Mouse (Mus musculus) Patski (cell line): ENCODE data around the gene Dock8. TPM values are rescaled to one million over a fixed set of nuclear protein-coding genes. Genes with fewer than 3 reads are reported as not detected.

Experiments
- ATAC-seq: fragments of 100-300 bp; one replicate; pipeline ENCODE4 v1.8.0; 2021
- CTCF ChIA-PET: fragments of 350-600 bp; sonication (Branson Sonifier 250); formaldehyde crosslinking; loops from one replicate; lab custom pipeline; 2022; ENCODE audit warnings: inconsistent platforms; lab: Charles Lee
- POLR2A ChIA-PET: fragments of 350-600 bp; sonication (Branson Sonifier 250); formaldehyde crosslinking; loops from one replicate; lab custom pipeline; 2022; ENCODE audit warnings: antibody characterized with exemption, inconsistent platforms; lab: Charles Lee
- DNase-seq: peaks from one replicate; pipeline ENCODE4 v3.0.0-alpha.2; 2011; ENCODE audit warnings: low read depth, low spot score
- H3K27me3 ChIP-seq: fragments of 371-371 bp; one replicate; pipeline ENCODE4 v1.5.1; 2021
- CTCF ChIP-seq: fragments of 100-300 bp; IDR thresholded peaks from one replicate; pipeline ENCODE4 v1.5.1; 2021
- in situ Hi-C: fragments of 300-500 bp; cut with MboI; formaldehyde crosslinking; loops from 3 replicates; pipeline ENCODE4 v1.11.1; 2018; ENCODE audit warnings: low pct_unique_long_range_greater_than_20kb, mixed read lengths
- polyA plus RNA-seq: library from polyadenylated mRNA; unstranded; gene quantifications from one replicate; pipeline ENCODE4 v1.2.3, GENCODE M21; 2021

The Dock8 gene
- polyA plus RNA-seq, 1 experiment from 2014 or later, result 11.3 TPM

DNA sequence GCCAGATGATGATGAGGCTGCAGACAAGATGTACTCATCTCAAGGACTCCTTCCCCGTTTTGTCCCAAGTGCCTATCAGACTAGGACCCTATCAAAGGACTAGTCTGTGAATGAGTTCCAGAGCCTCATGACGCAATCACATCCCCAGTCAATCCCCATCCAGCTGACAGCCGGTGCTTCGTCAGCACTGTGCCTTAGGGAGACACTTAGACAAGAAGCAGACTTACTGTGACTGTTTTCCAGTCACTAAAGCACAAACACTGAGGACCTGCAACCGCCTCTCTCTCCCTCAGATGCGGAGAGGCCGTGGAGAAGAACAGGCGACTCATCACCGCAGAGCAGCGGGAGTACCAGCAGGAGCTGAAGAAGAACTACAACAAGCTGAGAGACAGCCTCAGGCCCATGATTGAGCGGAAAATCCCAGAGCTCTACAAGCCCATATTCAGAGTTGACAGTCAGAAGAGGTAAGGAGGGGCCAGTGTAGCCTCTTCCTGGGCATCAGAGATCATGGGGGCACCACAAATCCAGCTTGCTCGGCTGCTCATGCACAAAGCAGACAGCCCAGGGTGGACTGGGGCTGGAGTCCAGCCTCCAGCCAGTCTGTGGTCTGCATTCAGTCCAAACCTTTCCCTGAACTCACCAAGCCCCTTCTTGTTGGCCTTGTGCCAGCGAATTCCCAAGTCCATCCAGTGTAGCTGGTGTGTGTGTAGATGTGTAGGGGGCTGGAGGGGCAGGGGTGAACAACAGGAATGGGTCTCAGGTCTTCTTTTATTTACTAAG is 200.9 kb downstream of the Dock8 start:
- DNase-seq (peak; percentile 55), ATAC-seq (peak; percentile 47)
- ChIA-PET POLR2A (no interaction called here), CTCF (interaction anchor here (1.0 kb wide), 1 partner anchor 18 kb away, joined by 3 read pairs; no protein-coding TSS in a partner anchor)
- in situ Hi-C loops, result no loop called here
- no peaks in the 10 kb centered on the region for H3K27me3 ChIP-seq
- TF ChIP-seq CTCF, result no peak

DNA sequence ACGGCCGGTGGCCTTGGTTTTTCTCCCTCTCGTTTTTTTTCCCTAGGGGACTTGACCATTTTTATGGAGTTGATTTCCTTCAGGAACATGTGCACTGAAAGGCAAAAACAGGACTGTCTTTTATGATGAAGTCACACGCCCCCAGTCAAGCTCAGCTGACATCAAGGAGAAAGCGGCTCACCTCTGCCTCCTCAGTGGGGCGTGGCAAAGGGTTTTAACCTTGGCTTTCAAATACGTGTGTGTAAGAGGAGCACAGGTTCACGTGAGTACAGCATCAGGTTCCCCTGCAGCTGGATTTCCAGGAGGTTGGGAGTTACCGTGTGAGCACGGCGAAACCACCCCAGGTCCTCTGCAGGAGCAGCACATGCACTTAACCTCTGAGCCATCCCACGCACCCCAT is 203.7 kb downstream of the Dock8 start:
- CTCF ChIA-PET, result interaction anchor here (0.7 to 1.1 kb wide), 3 partner anchors 11 to 235 kb away, joined by 3 to 5 read pairs (median 3); no protein-coding TSS in a partner anchor
- no peaks in the 10 kb centered on the region for H3K27me3 ChIP-seq
- no peak for ATAC-seq
- POLR2A ChIA-PET, result interaction anchor here (0.6 kb wide), 1 partner anchor 96 kb away, joined by 8 read pairs; no protein-coding TSS in a partner anchor
- in situ Hi-C loops, result no loop called here
- no peak for TF ChIP-seq CTCF
- DNase-seq, result no peak

DNA sequence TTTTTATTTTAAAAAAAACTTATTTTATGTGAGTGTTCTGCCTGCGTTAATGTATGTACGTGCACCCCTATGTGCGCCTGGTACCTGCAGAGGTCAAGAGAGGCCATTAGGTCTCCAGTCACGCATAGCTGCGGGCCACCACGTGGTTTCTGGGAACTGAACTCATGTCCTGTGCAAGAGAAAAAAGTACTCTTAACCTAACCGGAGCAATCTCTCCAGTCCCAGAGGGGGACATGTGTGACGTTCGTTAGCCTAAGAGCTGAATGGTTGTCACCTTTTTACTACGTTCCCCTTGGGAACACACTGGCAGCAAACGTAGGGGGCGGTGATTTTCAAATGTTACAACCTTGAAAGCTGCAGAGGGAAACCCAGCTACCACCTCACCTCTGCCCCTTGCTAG is 207.6 kb downstream of the Dock8 start:
- H3K27me3 ChIP-seq, result no peaks in the 10 kb centered on the region
- no peak for DNase-seq
- TF ChIP-seq CTCF, result no peak
- no peak for ATAC-seq
- in situ Hi-C loops, result no loop called here
- ChIA-PET CTCF (interaction anchor here (1.4 kb wide), 1 partner anchor 16 kb away, joined by 3 read pairs; no protein-coding TSS in a partner anchor), POLR2A (interaction anchor here (0.5 to 0.9 kb wide), 2 partner anchors 9 to 29 kb away, joined by 3 read pairs; no protein-coding TSS in a partner anchor)

DNA sequence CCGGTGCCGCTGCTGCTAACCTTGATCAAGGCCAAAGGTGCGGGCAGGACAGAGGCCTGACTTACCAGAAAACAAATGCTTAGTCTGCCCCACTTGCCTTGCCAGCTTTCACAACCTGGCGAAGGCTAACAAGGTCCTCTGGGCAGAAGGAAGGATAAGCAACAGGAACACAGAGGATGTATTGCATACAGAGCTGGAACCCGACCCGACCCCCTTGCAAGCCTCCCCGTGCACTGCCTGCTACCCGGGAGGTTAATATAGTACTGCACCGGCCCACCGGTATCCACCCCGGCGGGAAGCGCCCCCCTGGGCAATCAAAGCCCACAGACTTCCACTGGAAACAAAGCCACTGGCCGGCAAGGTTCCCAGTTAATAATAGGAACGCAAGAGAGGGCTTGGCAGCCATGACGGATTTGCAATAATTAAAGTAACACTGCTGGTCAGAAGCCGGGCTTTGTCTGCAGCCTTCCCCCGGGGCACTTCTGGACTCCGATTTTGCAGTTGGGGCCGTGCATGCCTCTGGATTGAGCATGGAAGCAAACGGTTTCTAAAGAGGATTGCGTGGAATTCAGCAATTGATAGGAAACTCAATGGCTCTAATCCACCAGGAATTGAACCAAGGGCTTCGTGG is 208.5 kb downstream of the Dock8 start:
- CTCF ChIA-PET, result interaction anchor here (1.4 kb wide), 1 partner anchor 17 kb away, joined by 3 read pairs; no protein-coding TSS in a partner anchor
- no peak for TF ChIP-seq CTCF
- ATAC-seq, result no peak
- H3K27me3 ChIP-seq, result no peaks in the 10 kb centered on the region
- POLR2A ChIA-PET, result no interaction called here
- DNase-seq, result no peak
- in situ Hi-C loops, result no loop called here

DNA sequence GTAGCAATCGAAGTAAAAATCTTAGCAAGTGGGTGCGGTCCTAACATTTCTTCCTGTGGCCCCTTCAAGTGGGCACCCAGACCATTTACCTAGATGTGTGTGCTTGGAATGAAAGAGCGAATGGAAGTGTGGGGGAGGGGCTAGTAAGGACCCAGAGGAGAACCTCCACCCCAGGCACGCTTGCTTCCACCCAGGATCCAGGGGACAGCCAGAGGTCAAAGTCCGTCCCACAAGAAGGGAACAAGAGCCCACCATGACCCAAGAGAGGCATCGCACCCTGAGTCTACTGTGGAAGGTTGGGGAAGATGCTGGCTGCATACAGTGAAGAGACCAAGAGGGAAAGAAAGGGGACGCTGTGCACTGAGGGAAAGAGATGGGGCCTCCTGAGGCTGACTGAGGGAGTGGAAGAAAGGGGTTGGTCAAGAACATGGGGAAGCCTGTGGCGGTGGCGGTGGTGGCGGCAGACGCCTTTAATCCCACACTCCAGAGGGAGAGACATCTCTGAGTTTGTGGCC is 209.3 kb downstream of the Dock8 start:
- ChIA-PET CTCF (no interaction called here), POLR2A (no interaction called here)
- in situ Hi-C loops, result no loop called here
- no peak for ATAC-seq
- no peaks in the 10 kb centered on the region for H3K27me3 ChIP-seq
- TF ChIP-seq CTCF, result no peak
- no peak for DNase-seq

DNA sequence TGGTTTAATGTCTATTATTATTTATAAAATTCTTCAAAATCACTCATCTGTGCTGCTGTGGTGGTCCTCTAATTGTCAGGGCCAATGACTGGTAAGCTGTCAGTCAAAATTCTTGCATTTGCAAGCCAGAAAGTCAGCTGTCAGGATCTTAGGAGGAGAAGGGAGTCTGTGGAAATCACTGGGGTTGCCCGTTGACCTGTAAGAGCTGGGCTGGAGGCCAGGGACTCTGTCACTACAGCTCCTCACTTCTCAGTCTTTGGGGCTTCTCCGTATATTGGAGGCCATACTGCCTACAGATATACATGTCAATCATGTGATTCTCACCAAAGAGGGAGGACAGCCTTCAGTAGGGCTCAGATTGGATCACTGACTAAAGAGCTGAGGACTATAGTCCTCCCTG is 221.3 kb downstream of the Dock8 start:
- ATAC-seq (peak; percentile 40), DNase-seq (no peak)
- ChIA-PET POLR2A (no interaction called here), CTCF (interaction anchor here (1.2 kb wide), 1 partner anchor 10 kb away, joined by 3 read pairs; no protein-coding TSS in a partner anchor)
- no peaks in the 10 kb centered on the region for H3K27me3 ChIP-seq
- no peak for TF ChIP-seq CTCF
- in situ Hi-C loops, result no loop called here

DNA sequence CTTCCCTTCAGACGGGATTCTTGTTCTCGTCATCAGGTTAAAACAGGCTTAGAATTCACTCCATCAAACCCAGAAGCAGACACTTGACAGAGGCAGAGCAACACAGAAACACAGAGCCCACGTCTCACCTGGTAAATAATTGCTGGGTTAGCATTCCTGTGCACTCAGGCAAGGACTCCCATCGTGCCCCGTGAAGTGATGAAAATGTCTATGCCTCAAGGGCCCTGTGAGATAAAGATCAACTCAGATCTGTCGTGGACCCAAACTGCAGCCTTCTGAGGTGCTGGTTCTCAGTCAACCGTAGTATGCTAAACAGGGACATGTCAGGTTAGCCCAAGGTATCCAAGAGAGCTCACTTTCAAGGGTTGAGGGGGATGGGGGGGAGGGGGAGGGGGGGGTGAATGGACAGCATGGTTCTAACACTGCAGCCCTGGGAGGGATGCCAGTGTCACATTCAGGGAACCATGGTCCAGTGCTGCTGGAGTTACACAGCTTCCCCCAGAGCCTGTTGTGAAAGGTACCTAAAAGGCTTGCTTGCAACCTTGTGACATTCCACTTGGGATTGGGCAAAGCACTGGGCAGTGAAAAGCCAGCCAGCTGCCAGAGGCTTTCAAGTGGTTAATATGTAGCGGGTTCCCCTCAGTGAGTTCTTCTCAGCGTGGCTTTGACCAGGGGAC is 222.8 kb downstream of the Dock8 start:
- in situ Hi-C loops, result no loop called here
- CTCF ChIA-PET, result interaction anchor here (1.0 kb wide), 1 partner anchor 15 kb away, joined by 3 read pairs; the partner anchor contains the start of gene Kank1
- ATAC-seq (peak; percentile 92), DNase-seq (no peak)
- TF ChIP-seq CTCF, result no peak
- POLR2A ChIA-PET, result interaction anchor here (0.7 kb wide), 1 partner anchor 10 kb away, joined by 3 read pairs; no protein-coding TSS in a partner anchor
- H3K27me3 ChIP-seq, result no peaks in the 10 kb centered on the region

DNA sequence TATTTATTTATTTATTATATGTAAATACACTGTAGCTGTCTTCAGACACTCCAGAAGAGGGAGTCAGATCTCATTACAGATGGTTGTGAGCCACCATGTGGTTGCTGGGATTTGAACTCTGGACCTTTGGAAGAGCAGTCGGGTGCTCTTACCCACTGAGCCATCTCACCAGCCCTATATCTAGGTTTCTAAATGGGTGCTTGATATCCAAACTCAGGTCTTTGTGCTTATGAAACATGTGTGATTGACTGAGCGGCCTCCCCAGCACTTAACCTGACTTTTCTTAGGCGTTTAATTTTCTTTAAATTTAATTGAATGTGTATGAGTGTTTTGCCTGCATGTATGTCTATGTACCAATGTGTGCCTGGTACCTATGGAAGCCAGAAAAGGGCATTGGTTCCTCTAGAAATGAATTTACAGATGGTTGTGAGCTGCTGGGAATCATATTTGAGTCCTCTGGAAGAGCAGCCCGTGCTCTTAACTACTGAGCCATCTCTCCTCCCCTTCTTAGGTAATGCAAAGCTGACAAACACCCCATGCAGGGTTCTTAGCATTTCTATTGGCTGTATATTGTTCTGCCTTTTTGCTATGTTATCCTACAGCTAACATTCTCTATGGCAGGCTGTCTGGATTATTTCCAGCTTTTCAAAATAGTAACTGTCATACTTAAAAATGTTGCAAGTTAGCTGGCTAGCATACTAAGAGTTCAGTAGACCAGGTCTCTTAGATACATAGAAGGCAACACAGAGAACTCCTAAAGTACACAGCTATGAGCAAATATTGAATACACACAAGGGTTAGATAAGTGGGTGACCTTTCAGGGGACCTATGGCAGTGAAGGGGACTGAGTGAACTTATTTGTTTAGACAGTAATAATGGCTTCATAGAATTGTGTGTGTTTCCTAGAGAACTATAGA is 231.0 kb downstream of the Dock8 start:
- no peak for TF ChIP-seq CTCF
- CTCF ChIA-PET, result interaction anchor here (0.8 kb wide), 1 partner anchor 11 kb away, joined by 3 read pairs; no protein-coding TSS in a partner anchor
- no peaks in the 10 kb centered on the region for H3K27me3 ChIP-seq
- ATAC-seq (no peak), DNase-seq (no peak)
- POLR2A ChIA-PET, result interaction anchor here (1.1 kb wide), 1 partner anchor 18 kb away, joined by 3 read pairs; no protein-coding TSS in a partner anchor
- in situ Hi-C loops, result no loop called here

DNA sequence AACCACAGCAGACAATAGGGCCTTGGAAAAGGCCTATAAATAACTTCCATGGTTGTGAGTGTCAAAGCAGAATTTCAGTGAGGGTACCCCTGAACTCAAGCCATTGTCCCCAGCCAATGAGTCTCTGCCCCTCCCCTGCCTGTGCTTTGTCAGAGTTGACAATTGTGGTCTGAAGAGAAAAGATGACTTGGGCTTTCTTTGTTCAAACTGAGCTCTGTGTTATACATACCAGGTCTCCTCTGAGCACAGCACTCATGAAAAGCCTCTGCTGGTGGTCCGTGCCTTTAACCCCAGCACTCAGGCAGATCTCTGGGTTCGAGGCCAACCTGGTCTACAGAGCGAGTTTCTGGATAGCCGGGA is 231.6 kb downstream of the Dock8 start:
- no peak for DNase-seq
- ATAC-seq, result no peak
- no peak for TF ChIP-seq CTCF
- POLR2A ChIA-PET, result interaction anchor here (1.1 kb wide), 1 partner anchor 18 kb away, joined by 3 read pairs; no protein-coding TSS in a partner anchor
- in situ Hi-C loops, result no loop called here
- CTCF ChIA-PET, result no interaction called here
- no peaks in the 10 kb centered on the region for H3K27me3 ChIP-seq
